Mouse (Mus musculus): Measurements from ENCODE around the gene Mfsd4a. TPM values are rescaled to one million over a fixed set of nuclear protein-coding genes. Genes with fewer than 3 reads are reported as not detected.

Gene Mfsd4a
- polyA plus RNA-seq, 1 experiment: 42.8 TPM

DNA sequence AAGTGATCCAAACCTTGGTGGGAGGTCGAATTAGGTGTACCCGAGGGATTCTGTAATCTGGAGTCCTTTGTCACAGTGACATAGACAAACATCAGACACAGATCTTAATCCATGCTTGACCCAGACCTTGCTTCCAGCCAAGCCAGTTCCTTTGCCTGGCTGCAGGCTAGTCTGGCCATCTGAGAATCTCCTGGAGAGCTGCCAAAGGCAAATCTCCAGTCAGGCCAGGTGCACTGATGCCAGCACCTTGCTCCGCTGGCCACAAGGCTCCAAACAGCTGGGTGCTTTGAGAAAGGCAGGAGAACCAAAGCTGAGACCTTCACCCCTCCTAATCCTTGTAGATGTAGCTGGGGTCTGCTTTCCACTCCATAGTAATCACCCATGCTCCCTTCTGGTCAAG is 16.1 kb downstream of the Mfsd4a start:
- Histone ChIP-seq H3K4me3 (replicated peaks; ENCODE audit: insufficient read depth, low read depth, low read length) (no peak overlapping the region), H3K27ac (ENCODE audit: insufficient read depth, low read length) (no peak overlapping the region), H3K4me1 (ENCODE audit: control insufficient read depth, insufficient read depth, low read length) (peaks cover 15% of the 10 kb centered on the region), H3K27me3 (ENCODE audit: control insufficient read depth, insufficient read depth, low read length) (no peaks in the 10 kb centered on the region)
- TF ChIP-seq POLR2A (IDR thresholded peaks at IDR 0.05; ENCODE audit: borderline replicate concordance, insufficient read depth, low read length) (no peak), CTCF (IDR thresholded peaks at IDR 0.05; ENCODE audit: borderline replicate concordance, insufficient read depth, low read depth, low read length) (no peak)
- DNase-seq: peak; percentile 62 to 75
- WGBS: 29% methylated on average over 3 of the region's 3 CpGs

GRCm38 (mm10) chr1:132046143-132046735 is 21.6 kb downstream of the Mfsd4a start:
- peak; percentile 63 to 79 for DNase-seq
- H3K27ac ChIP-seq (ENCODE audit: insufficient read depth, low read length): no peak overlapping the region
- no peak overlapping the region for H3K4me3 ChIP-seq (replicated peaks; ENCODE audit: insufficient read depth, low read depth, low read length)
- WGBS: 25% methylated on average over 15 of the region's 15 CpGs
- peaks cover 2% of the 10 kb centered on the region for H3K4me1 ChIP-seq (ENCODE audit: control insufficient read depth, insufficient read depth, low read length)
- H3K27me3 ChIP-seq (ENCODE audit: control insufficient read depth, insufficient read depth, low read length): no peaks in the 10 kb centered on the region
- TF ChIP-seq CTCF (IDR thresholded peaks at IDR 0.05; ENCODE audit: borderline replicate concordance, insufficient read depth, low read depth, low read length) (peak; percentile 91), POLR2A (IDR thresholded peaks at IDR 0.05; ENCODE audit: borderline replicate concordance, insufficient read depth, low read length) (no peak)

- DNase-seq: no peak
- no peak for TF ChIP-seq CTCF (IDR thresholded peaks at IDR 0.05; ENCODE audit: borderline replicate concordance, insufficient read depth, low read depth, low read length)
- TF ChIP-seq POLR2A (IDR thresholded peaks at IDR 0.05; ENCODE audit: borderline replicate concordance, insufficient read depth, low read length): no peak
- 47% methylated on average over 4 of the region's 4 CpGs for WGBS
- peaks cover 2% of the 10 kb centered on the region for H3K4me1 ChIP-seq (ENCODE audit: control insufficient read depth, insufficient read depth, low read length)
- H3K27ac ChIP-seq (ENCODE audit: insufficient read depth, low read length): no peak overlapping the region
- no peak overlapping the region for H3K4me3 ChIP-seq (replicated peaks; ENCODE audit: insufficient read depth, low read depth, low read length)
- no peaks in the 10 kb centered on the region for H3K27me3 ChIP-seq (ENCODE audit: control insufficient read depth, insufficient read depth, low read length)
Measured at GRCm38 (mm10) chr1:132043759-132044158, 24.1 kb downstream of the Mfsd4a start.

DNA sequence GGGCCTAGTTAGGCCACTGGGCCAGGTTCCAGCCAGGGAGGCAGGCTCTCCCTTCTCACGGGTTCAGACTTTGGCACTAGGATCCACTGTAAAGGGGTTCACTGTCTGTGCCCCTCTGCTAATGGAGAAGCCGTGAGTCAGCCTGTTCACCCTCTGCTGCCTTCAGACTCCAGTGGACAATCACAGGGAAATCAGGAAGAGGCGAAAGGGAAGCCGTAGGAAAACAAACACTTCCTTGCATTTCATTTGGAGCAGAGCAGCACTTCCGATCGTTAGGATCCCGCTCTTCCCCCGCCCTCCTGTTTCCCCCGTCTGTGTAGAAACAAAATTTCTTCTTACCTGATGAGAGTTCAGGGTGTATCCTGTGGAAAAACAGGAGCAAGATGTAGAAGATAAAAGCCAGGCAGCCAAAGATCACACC is 27.7 kb downstream of the Mfsd4a start:
- no peak for TF ChIP-seq POLR2A (IDR thresholded peaks at IDR 0.05; ENCODE audit: borderline replicate concordance, insufficient read depth, low read length)
- TF ChIP-seq CTCF (IDR thresholded peaks at IDR 0.05; ENCODE audit: borderline replicate concordance, insufficient read depth, low read depth, low read length): no peak
- Histone ChIP-seq H3K27me3 (ENCODE audit: control insufficient read depth, insufficient read depth, low read length) (no peaks in the 10 kb centered on the region), H3K4me1 (ENCODE audit: control insufficient read depth, insufficient read depth, low read length) (no peaks in the 10 kb centered on the region; the same call in none of the 2 replicates), H3K27ac (ENCODE audit: insufficient read depth, low read length) (no peak overlapping the region), H3K4me3 (replicated peaks; ENCODE audit: insufficient read depth, low read depth, low read length) (no peak overlapping the region)
- DNase-seq: no peak
- 67% methylated on average over 9 of the region's 9 CpGs for WGBS

DNA sequence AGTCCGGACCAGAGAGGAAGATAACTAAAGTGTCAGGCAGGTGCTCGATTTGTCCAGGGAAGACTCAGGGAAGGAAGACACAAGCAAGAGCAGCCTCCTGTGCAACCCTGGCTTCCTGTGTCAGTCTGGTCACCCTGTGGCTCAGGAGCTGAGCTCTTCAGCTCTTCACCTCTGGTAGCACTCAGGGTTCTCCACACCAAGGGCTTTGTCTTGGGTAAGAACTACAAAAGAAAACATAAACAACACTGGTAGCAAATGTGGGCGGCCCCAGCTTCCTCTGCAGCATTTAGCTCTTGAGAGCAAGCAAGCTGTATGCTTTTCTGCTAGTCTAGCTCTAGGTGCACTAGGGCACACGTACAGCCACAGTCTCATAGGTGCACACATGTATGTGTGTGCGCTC is 29.1 kb downstream of the Mfsd4a start:
- TF ChIP-seq POLR2A (IDR thresholded peaks at IDR 0.05; ENCODE audit: borderline replicate concordance, insufficient read depth, low read length) (no peak), CTCF (IDR thresholded peaks at IDR 0.05; ENCODE audit: borderline replicate concordance, insufficient read depth, low read depth, low read length) (no peak)
- no peak for DNase-seq
- Histone ChIP-seq H3K27me3 (ENCODE audit: control insufficient read depth, insufficient read depth, low read length) (no peaks in the 10 kb centered on the region), H3K4me3 (replicated peaks; ENCODE audit: insufficient read depth, low read depth, low read length) (no peak overlapping the region), H3K27ac (ENCODE audit: insufficient read depth, low read length) (no peak overlapping the region), H3K4me1 (ENCODE audit: control insufficient read depth, insufficient read depth, low read length) (no peaks in the 10 kb centered on the region; the same call in none of the 2 replicates)
- 87% methylated on average over 5 of the region's 5 CpGs for WGBS

GRCm38 (mm10) chr1:132037746-132038145 is 30.1 kb downstream of the Mfsd4a start:
- no peak for TF ChIP-seq CTCF (IDR thresholded peaks at IDR 0.05; ENCODE audit: borderline replicate concordance, insufficient read depth, low read depth, low read length)
- TF ChIP-seq POLR2A (IDR thresholded peaks at IDR 0.05; ENCODE audit: borderline replicate concordance, insufficient read depth, low read length): no peak
- Histone ChIP-seq H3K4me3 (replicated peaks; ENCODE audit: insufficient read depth, low read depth, low read length) (no peak overlapping the region), H3K27me3 (ENCODE audit: control insufficient read depth, insufficient read depth, low read length) (no peaks in the 10 kb centered on the region), H3K4me1 (ENCODE audit: control insufficient read depth, insufficient read depth, low read length) (no peaks in the 10 kb centered on the region; the same call in 1 of the 2 replicates), H3K27ac (ENCODE audit: insufficient read depth, low read length) (no peak overlapping the region)
- no peak for DNase-seq
- 22% methylated on average over 3 of the region's 3 CpGs for WGBS

GRCm38 (mm10) chr1:132032172-132032571 is 35.7 kb downstream of the Mfsd4a start:
- WGBS: 88% methylated on average over 7 of the region's 7 CpGs
- TF ChIP-seq POLR2A (IDR thresholded peaks at IDR 0.05; ENCODE audit: borderline replicate concordance, insufficient read depth, low read length) (no peak), CTCF (IDR thresholded peaks at IDR 0.05; ENCODE audit: borderline replicate concordance, insufficient read depth, low read depth, low read length) (no peak)

DNA sequence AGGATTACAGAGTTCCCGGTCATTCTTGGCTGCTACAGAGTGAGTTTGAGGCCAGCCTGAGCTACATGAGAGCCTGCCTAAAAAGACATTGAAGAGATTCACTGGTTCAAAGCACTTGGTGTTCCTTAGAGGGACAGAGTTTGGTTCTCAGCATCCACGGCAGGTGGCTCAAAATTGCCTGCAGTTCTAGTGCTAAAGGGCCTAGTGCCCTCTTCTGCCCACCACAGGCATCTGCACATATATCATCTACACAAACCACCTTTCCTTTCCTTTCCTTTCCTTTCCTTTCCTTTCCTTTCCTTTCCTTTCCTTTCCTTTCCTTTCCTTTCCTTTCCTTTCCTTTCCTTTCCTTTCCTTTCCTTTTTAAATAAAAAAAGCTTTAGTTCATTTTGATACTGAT is 37.3 kb downstream of the Mfsd4a start:
- Histone ChIP-seq H3K4me1 (ENCODE audit: control insufficient read depth, insufficient read depth, low read length) (peaks cover 8% of the 10 kb centered on the region; the same call in 1 of the 2 replicates), H3K4me3 (replicated peaks; ENCODE audit: insufficient read depth, low read depth, low read length) (no peak overlapping the region), H3K27ac (ENCODE audit: insufficient read depth, low read length) (no peak overlapping the region), H3K27me3 (ENCODE audit: control insufficient read depth, insufficient read depth, low read length) (no peaks in the 10 kb centered on the region)
- no peak for DNase-seq
- WGBS: 83% methylated on average over 2 of the region's 2 CpGs
- peak; percentile 34; the same call in 1 of the 2 replicates for TF ChIP-seq CTCF (IDR thresholded peaks at IDR 0.05; ENCODE audit: borderline replicate concordance, insufficient read depth, low read depth, low read length)
- TF ChIP-seq POLR2A (IDR thresholded peaks at IDR 0.05; ENCODE audit: borderline replicate concordance, insufficient read depth, low read length): no peak

More at GRCm38 (mm10) chr1:132032172-132032571, 35.7 kb downstream of the Mfsd4a start:
- Histone ChIP-seq H3K27ac (ENCODE audit: insufficient read depth, low read length) (no peak overlapping the region), H3K27me3 (ENCODE audit: control insufficient read depth, insufficient read depth, low read length) (no peaks in the 10 kb centered on the region), H3K4me1 (ENCODE audit: control insufficient read depth, insufficient read depth, low read length) (peaks cover 8% of the 10 kb centered on the region; the same call in 1 of the 2 replicates), H3K4me3 (replicated peaks; ENCODE audit: insufficient read depth, low read depth, low read length) (no peak overlapping the region)
- DNase-seq: no peak
